Mouse (Mus musculus): ENCODE data around the gene Cfap57. TPM values are rescaled to one million over a fixed set of nuclear protein-coding genes. Genes with fewer than 3 reads are reported as not detected.

Gene Cfap57
- polyA plus RNA-seq, 1 experiment from 2014 or later: 1.5 TPM

DNA sequence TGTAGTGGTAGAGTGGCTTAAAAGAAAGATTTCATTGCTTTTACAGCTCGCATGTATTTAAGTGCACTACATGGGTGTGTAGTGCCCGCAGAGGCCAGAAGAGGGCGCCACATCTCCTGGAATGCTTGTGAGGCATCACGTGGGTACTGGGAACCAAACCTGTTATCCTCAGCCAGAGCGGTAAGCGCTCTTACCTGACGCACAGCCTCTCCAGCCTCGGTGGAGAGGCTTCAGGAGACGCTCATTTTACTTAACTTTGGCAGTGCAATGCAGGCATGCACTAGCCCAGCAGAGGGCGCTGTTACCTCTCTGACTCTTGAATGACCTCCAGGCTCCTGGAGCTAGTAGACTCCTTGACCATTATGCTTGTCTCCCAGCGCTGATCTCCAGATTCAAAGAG is 8.0 kb downstream of the Cfap57 start:
- Histone ChIP-seq H3K9me3 (replicated peaks; ENCODE audit: control insufficient read depth, low read length) (no peaks in the 10 kb centered on the region; the same call in 1 of the 2 replicates), H3K4me1 (ENCODE audit: control insufficient read depth, insufficient read depth, low read length) (no peaks in the 10 kb centered on the region), H3K4me2 (no peak overlapping the region), H3K36me3 (ENCODE audit: control insufficient read depth, insufficient read depth, low read length) (no peaks in the 10 kb centered on the region), H3K27ac (ENCODE audit: low read depth, low read length) (no peak overlapping the region), H3K9ac (ENCODE audit: low read depth, low read length) (no peak overlapping the region), H3K27me3 (ENCODE audit: control insufficient read depth, insufficient read depth, low read length) (peaks cover 3% of the 10 kb centered on the region; the same call in 1 of the 2 replicates), H3K4me3 (ENCODE audit: low read depth, low read length) (no peak overlapping the region)
- ATAC-seq (replicated peaks; ENCODE audit: insufficient number of reproducible peaks, low FRiP score, low TSS enrichment): no peak
- 22% methylated on average over 11 of the region's 11 CpGs for WGBS (ENCODE audit: insufficient replicate concordance)

DNA sequence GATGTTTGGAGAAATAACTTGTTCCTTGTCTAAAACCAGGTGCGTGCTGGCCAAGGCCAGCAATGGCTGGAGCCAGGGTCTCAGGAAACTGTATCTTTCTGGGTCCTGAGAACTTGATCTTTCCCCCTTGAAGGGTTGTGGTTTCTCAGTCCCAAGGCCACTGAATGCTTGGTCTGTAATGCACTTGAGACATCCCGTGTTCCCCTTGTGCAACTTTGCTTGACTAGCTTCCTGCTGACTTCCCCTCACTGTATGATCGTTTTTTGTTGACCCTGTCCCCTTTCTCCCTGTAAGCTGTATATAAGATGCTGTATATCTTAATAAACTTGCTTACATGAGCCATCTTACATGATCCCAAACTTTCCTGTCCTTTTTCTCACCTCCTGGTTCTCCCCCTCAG is 10.7 kb downstream of the Cfap57 start:
- WGBS (ENCODE audit: insufficient replicate concordance): 75% methylated on average over 3 of the region's 3 CpGs
- H3K4me1 ChIP-seq (ENCODE audit: control insufficient read depth, insufficient read depth, low read length): no peaks in the 10 kb centered on the region
- H3K4me3 ChIP-seq (ENCODE audit: low read depth, low read length): no peak overlapping the region
- no peak overlapping the region for H3K27ac ChIP-seq (ENCODE audit: low read depth, low read length)
- no peaks in the 10 kb centered on the region for H3K9me3 ChIP-seq (replicated peaks; ENCODE audit: control insufficient read depth, low read length)
- ATAC-seq (replicated peaks; ENCODE audit: insufficient number of reproducible peaks, low FRiP score, low TSS enrichment): no peak
- H3K9ac ChIP-seq (ENCODE audit: low read depth, low read length): no peak overlapping the region
- H3K27me3 ChIP-seq (ENCODE audit: control insufficient read depth, insufficient read depth, low read length): peaks cover 9% of the 10 kb centered on the region; the same call in 1 of the 2 replicates
- no peaks in the 10 kb centered on the region for H3K36me3 ChIP-seq (ENCODE audit: control insufficient read depth, insufficient read depth, low read length)
- no peak overlapping the region for H3K4me2 ChIP-seq

DNA sequence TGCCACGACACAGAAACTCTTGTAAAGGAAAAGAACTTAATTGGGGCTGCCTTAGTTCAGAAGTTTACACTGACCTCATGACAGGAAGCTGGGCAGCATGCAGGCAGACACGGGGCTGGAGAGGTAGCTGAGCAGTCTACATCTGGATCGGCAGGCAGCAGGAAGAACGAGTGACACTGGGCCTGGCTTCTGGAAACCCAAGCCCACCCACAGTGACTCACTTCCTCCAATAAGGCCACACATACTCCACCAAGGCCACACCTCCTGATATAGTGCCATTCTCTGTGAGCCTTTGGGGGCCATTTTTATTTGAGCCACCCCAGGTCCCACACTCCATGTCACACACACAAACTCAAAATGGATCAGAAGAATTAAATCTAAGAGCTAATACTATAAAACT is 16.5 kb downstream of the Cfap57 start:
- no peak overlapping the region for H3K4me2 ChIP-seq
- no peak for ATAC-seq (replicated peaks; ENCODE audit: insufficient number of reproducible peaks, low FRiP score, low TSS enrichment)
- H3K9me3 ChIP-seq (replicated peaks; ENCODE audit: control insufficient read depth, low read length): no peaks in the 10 kb centered on the region
- 0 out of 2 replicates have a peak, but pooled peaks cover 6% of the 10 kb centered on the region for H3K27me3 ChIP-seq (ENCODE audit: control insufficient read depth, insufficient read depth, low read length)
- H3K27ac ChIP-seq (ENCODE audit: low read depth, low read length): no peak overlapping the region
- 54% methylated on average over 4 of the region's 4 CpGs for WGBS (ENCODE audit: insufficient replicate concordance)
- no peaks in the 10 kb centered on the region for H3K36me3 ChIP-seq (ENCODE audit: control insufficient read depth, insufficient read depth, low read length)
- H3K4me1 ChIP-seq (ENCODE audit: control insufficient read depth, insufficient read depth, low read length): no peaks in the 10 kb centered on the region
- no peak overlapping the region for H3K4me3 ChIP-seq (ENCODE audit: low read depth, low read length)
- H3K9ac ChIP-seq (ENCODE audit: low read depth, low read length): no peak overlapping the region

DNA sequence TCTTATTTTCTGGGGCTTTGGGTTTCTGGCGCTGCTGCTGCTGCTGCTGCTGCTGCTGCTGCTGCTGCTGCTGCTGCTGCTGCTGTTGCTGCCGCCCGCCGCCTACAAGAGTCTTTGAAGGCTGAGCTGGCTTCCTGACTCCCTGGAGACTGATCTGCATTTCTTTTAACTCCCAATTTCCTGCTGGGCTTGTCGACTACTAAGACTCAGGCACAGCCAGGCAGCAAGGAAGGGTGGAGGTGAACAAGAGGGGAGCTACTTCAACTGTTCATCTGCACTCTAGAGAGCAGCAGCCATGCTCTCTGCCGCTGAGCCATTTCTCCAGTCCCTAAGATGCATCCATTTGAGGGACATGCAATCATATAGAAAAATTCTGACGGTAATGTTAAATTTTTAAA is 30.8 kb downstream of the Cfap57 start:
- WGBS (ENCODE audit: insufficient replicate concordance): 6% methylated on average over 7 of the region's 7 CpGs
- Histone ChIP-seq H3K27ac (ENCODE audit: low read depth, low read length) (no peak overlapping the region), H3K9ac (ENCODE audit: low read depth, low read length) (no peak overlapping the region), H3K4me3 (ENCODE audit: low read depth, low read length) (no peak overlapping the region), H3K4me2 (peak overlapping the region; percentile 27; the same call in 1 of the 2 replicates), H3K4me1 (ENCODE audit: control insufficient read depth, insufficient read depth, low read length) (no peaks in the 10 kb centered on the region), H3K27me3 (ENCODE audit: control insufficient read depth, insufficient read depth, low read length) (no peaks in the 10 kb centered on the region), H3K36me3 (ENCODE audit: control insufficient read depth, insufficient read depth, low read length) (no peaks in the 10 kb centered on the region), H3K9me3 (replicated peaks; ENCODE audit: control insufficient read depth, low read length) (no peaks in the 10 kb centered on the region)
- ATAC-seq (replicated peaks; ENCODE audit: insufficient number of reproducible peaks, low FRiP score, low TSS enrichment): no peak

DNA sequence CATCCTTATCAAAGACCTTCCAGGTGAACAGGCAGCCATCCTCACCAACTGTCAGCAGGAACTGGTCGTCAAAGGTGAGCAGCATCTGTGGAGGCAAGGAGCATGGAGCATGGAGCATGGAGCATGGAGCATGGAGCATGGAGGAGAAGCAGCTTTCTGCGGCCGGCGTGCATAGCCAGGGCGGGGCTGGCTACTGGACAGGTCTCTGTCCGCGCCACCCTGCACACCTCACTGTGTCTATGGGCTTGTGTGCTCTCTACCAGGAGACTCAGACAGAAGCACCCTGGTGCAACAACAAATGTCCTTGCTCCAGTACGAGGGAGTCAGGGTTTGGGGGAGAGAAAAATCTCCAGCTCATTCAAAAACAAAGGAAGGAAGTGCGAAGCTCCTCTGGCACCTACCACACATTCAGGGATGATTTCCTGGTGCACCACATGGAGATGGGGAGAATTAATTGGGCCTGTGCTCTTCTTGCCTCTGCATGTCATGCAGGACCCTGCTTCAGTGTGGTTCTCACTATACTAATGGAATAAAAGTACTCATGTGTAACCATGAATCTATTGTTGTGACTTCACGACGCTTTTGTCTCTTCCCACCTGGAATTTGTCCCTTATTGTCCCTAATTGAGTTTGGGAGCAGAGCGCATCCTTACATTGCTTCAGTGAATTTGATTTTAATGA is 31.4 kb downstream of the Cfap57 start:
- no peak overlapping the region for H3K4me3 ChIP-seq (ENCODE audit: low read depth, low read length)
- no peaks in the 10 kb centered on the region for H3K9me3 ChIP-seq (replicated peaks; ENCODE audit: control insufficient read depth, low read length)
- H3K9ac ChIP-seq (ENCODE audit: low read depth, low read length): no peak overlapping the region
- no peaks in the 10 kb centered on the region for H3K4me1 ChIP-seq (ENCODE audit: control insufficient read depth, insufficient read depth, low read length)
- WGBS (ENCODE audit: insufficient replicate concordance): 56% methylated on average over 12 of the region's 12 CpGs
- 0 out of 2 replicates have a peak overlapping the region, but pooled peaks have one; percentile 27 for H3K4me2 ChIP-seq
- no peak overlapping the region for H3K27ac ChIP-seq (ENCODE audit: low read depth, low read length)
- no peaks in the 10 kb centered on the region for H3K36me3 ChIP-seq (ENCODE audit: control insufficient read depth, insufficient read depth, low read length)
- no peaks in the 10 kb centered on the region for H3K27me3 ChIP-seq (ENCODE audit: control insufficient read depth, insufficient read depth, low read length)
- ATAC-seq (replicated peaks; ENCODE audit: insufficient number of reproducible peaks, low FRiP score, low TSS enrichment): no peak

DNA sequence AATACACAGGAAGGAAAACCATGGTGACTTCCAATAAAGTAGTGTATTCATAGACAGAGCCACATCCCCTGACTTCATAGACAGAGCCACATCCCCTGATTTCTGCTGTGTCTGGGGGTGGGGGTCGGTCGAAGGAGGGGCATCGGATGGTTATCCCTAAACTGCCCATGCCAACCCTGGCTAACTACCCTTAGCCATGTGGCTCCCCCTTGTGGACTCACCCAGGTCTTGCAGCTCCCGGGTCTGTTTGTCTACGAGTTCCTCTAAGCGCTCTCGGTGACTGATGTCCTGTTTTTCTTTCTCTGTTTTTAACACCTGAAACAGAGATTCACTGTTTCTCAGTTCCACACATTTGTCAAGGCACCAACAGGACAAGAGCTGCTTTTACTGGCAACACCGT is 37.9 kb downstream of the Cfap57 start:
- Histone ChIP-seq H3K4me3 (ENCODE audit: low read depth, low read length) (no peak overlapping the region), H3K27ac (ENCODE audit: low read depth, low read length) (no peak overlapping the region), H3K27me3 (ENCODE audit: control insufficient read depth, insufficient read depth, low read length) (no peaks in the 10 kb centered on the region), H3K36me3 (ENCODE audit: control insufficient read depth, insufficient read depth, low read length) (no peaks in the 10 kb centered on the region), H3K9ac (ENCODE audit: low read depth, low read length) (no peak overlapping the region), H3K4me2 (no peak overlapping the region), H3K9me3 (replicated peaks; ENCODE audit: control insufficient read depth, low read length) (no peaks in the 10 kb centered on the region), H3K4me1 (ENCODE audit: control insufficient read depth, insufficient read depth, low read length) (no peaks in the 10 kb centered on the region)
- 92% methylated on average over 8 of the region's 8 CpGs for WGBS (ENCODE audit: insufficient replicate concordance)
- no peak for ATAC-seq (replicated peaks; ENCODE audit: insufficient number of reproducible peaks, low FRiP score, low TSS enrichment)

DNA sequence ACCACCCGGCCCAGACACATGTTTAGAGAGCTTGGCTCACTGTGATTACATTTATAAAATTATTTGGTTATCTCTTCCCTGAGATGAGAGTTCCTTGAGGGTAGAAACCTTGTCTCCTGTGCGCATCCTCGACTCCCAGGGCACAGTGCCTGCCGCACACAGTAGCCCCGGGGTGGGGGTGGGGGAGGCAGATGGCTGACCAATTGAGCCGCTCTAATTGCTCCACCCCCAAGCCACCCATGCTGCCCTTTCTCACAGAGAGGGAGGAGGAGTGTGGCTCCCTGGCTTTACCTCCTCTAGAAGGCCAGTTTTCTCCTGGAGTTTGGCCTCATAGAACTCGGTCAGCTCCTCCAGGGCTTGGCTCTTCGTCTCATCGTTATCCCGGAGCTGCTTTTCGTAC is 39.1 kb downstream of the Cfap57 start:
- Histone ChIP-seq H3K9me3 (replicated peaks; ENCODE audit: control insufficient read depth, low read length) (no peaks in the 10 kb centered on the region), H3K4me3 (ENCODE audit: low read depth, low read length) (no peak overlapping the region), H3K27ac (ENCODE audit: low read depth, low read length) (no peak overlapping the region), H3K27me3 (ENCODE audit: control insufficient read depth, insufficient read depth, low read length) (no peaks in the 10 kb centered on the region), H3K36me3 (ENCODE audit: control insufficient read depth, insufficient read depth, low read length) (no peaks in the 10 kb centered on the region), H3K9ac (ENCODE audit: low read depth, low read length) (no peak overlapping the region), H3K4me2 (no peak overlapping the region), H3K4me1 (ENCODE audit: control insufficient read depth, insufficient read depth, low read length) (no peaks in the 10 kb centered on the region)
- WGBS (ENCODE audit: insufficient replicate concordance): 41% methylated on average over 11 of the region's 11 CpGs
- no peak for ATAC-seq (replicated peaks; ENCODE audit: insufficient number of reproducible peaks, low FRiP score, low TSS enrichment)

DNA sequence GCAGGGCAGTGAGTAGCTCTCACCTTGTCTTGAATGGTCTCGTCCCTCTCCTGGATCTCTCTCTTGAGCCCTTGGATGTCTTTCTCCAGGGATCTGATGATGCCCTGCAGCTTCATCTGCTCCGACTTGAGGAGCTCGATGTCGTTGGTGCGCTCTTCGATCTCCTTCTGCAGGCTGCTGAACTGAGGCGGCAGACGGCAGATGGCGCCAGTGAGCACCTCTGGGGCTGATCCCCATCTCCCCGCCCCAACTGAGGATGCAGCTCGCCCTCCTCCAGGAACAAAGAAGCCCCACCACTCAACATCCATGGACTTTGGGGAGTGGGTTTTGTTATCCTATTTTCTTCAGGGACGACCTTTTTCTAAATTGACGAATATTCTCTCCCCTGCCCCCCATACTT is 41.3 kb downstream of the Cfap57 start:
- no peak overlapping the region for H3K27ac ChIP-seq (ENCODE audit: low read depth, low read length)
- H3K4me3 ChIP-seq (ENCODE audit: low read depth, low read length): no peak overlapping the region
- no peaks in the 10 kb centered on the region for H3K27me3 ChIP-seq (ENCODE audit: control insufficient read depth, insufficient read depth, low read length)
- no peaks in the 10 kb centered on the region for H3K9me3 ChIP-seq (replicated peaks; ENCODE audit: control insufficient read depth, low read length)
- no peaks in the 10 kb centered on the region for H3K36me3 ChIP-seq (ENCODE audit: control insufficient read depth, insufficient read depth, low read length)
- H3K9ac ChIP-seq (ENCODE audit: low read depth, low read length): no peak overlapping the region
- 39% methylated on average over 13 of the region's 13 CpGs for WGBS (ENCODE audit: insufficient replicate concordance)
- no peaks in the 10 kb centered on the region for H3K4me1 ChIP-seq (ENCODE audit: control insufficient read depth, insufficient read depth, low read length)
- no peak for ATAC-seq (replicated peaks; ENCODE audit: insufficient number of reproducible peaks, low FRiP score, low TSS enrichment)
- no peak overlapping the region for H3K4me2 ChIP-seq

DNA sequence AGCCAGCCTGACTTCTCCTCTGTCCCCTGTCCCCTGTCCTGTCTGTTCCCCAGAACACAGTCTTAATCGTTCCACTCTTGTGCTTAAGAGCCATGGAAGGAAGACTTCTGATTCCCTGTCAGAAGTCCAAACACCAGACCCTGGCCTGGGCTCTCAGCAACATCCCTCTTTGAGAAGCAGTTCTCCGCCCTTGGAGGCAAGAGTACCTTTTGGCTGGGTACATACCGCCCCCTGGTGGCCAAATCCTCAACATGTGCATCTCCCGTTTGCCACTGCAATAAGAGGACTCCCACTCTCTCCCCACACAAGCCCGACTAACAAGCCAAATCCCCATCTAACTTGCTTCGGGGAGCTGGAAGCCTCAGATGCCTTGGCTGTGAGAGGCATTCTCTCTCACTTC is 44.5 kb downstream of the Cfap57 start:
- H3K4me1 ChIP-seq (ENCODE audit: control insufficient read depth, insufficient read depth, low read length): no peaks in the 10 kb centered on the region
- no peak overlapping the region for H3K27ac ChIP-seq (ENCODE audit: low read depth, low read length)
- H3K27me3 ChIP-seq (ENCODE audit: control insufficient read depth, insufficient read depth, low read length): peaks cover 6% of the 10 kb centered on the region; the same call in 1 of the 2 replicates
- 6% methylated on average over 6 of the region's 6 CpGs for WGBS (ENCODE audit: insufficient replicate concordance)
- H3K9me3 ChIP-seq (replicated peaks; ENCODE audit: control insufficient read depth, low read length): no peaks in the 10 kb centered on the region
- H3K4me2 ChIP-seq: no peak overlapping the region
- no peak for ATAC-seq (replicated peaks; ENCODE audit: insufficient number of reproducible peaks, low FRiP score, low TSS enrichment)
- H3K36me3 ChIP-seq (ENCODE audit: control insufficient read depth, insufficient read depth, low read length): no peaks in the 10 kb centered on the region
- H3K4me3 ChIP-seq (ENCODE audit: low read depth, low read length): no peak overlapping the region
- no peak overlapping the region for H3K9ac ChIP-seq (ENCODE audit: low read depth, low read length)

Measured in heart, embryonic 11.5 days (tissue).